Mouse (Mus musculus): ENCODE data around the gene Gng12.

The Gng12 gene

GRCm38 (mm10) chr6:67045424-67045823, 149.2 kb downstream of the Gng12 start:
- ATAC-seq (ENCODE audit: insufficient number of reproducible peaks, low FRiP score, low TSS enrichment) = no peak

GRCm38 (mm10) chr6:67046937-67047336, 150.7 kb downstream of the Gng12 start:
- no peak for ATAC-seq (ENCODE audit: insufficient number of reproducible peaks, low FRiP score, low TSS enrichment)

GRCm38 (mm10) chr6:67048052-67048691, 152.0 kb downstream of the Gng12 start:
- ATAC-seq (ENCODE audit: insufficient number of reproducible peaks, low FRiP score, low TSS enrichment) = no peak

GRCm38 (mm10) chr6:67048880-67049694, 152.9 kb downstream of the Gng12 start:
- no peak for ATAC-seq (ENCODE audit: insufficient number of reproducible peaks, low FRiP score, low TSS enrichment)

- no peak for ATAC-seq (ENCODE audit: insufficient number of reproducible peaks, low FRiP score, low TSS enrichment)
Measured at GRCm38 (mm10) chr6:67049695-67050038, 153.5 kb downstream of the Gng12 start.

GRCm38 (mm10) chr6:67050063-67050462, 153.9 kb downstream of the Gng12 start:
- ATAC-seq (ENCODE audit: insufficient number of reproducible peaks, low FRiP score, low TSS enrichment) = no peak

GRCm38 (mm10) chr6:67056108-67056888, 160.1 kb downstream of the Gng12 start:
- no peak for ATAC-seq (ENCODE audit: insufficient number of reproducible peaks, low FRiP score, low TSS enrichment)

GRCm38 (mm10) chr6:67056889-67057564, 160.8 kb downstream of the Gng12 start:
- ATAC-seq (ENCODE audit: insufficient number of reproducible peaks, low FRiP score, low TSS enrichment) = no peak

- ATAC-seq (ENCODE audit: insufficient number of reproducible peaks, low FRiP score, low TSS enrichment) = no peak
Measured at GRCm38 (mm10) chr6:67057574-67057973, 161.4 kb downstream of the Gng12 start.

- no peak for ATAC-seq (ENCODE audit: insufficient number of reproducible peaks, low FRiP score, low TSS enrichment)
Measured at GRCm38 (mm10) chr6:67057991-67058696, 161.9 kb downstream of the Gng12 start.

GRCm38 (mm10) chr6:67060057-67060456, 163.9 kb downstream of the Gng12 start:
- ATAC-seq (ENCODE audit: insufficient number of reproducible peaks, low FRiP score, low TSS enrichment) = no peak

- ATAC-seq (ENCODE audit: insufficient number of reproducible peaks, low FRiP score, low TSS enrichment) = no peak
Measured at GRCm38 (mm10) chr6:67069219-67069762, 173.1 kb downstream of the Gng12 start.

GRCm38 (mm10) chr6:67069800-67070315, 173.7 kb downstream of the Gng12 start:
- peak; percentile 31; the same call in 1 of the 2 replicates for ATAC-seq (ENCODE audit: insufficient number of reproducible peaks, low FRiP score, low TSS enrichment)
